Mouse (Mus musculus) erythroblast, embryonic 14.5 days (primary cell): ENCODE data around the gene Hoxd10.

Experiments
- GATA1 ChIP-seq: IDR thresholded peaks from 2 replicates; pipeline ENCODE4 v1.6.1; 2012; ENCODE audit warnings: low read length, inconsistent platforms, mixed read lengths
- TAL1 ChIP-seq: IDR thresholded peaks from 3 replicates; pipeline ENCODE4 v1.6.1; 2012; ENCODE audit warnings: low read length, inconsistent platforms, mixed read lengths

DNA sequence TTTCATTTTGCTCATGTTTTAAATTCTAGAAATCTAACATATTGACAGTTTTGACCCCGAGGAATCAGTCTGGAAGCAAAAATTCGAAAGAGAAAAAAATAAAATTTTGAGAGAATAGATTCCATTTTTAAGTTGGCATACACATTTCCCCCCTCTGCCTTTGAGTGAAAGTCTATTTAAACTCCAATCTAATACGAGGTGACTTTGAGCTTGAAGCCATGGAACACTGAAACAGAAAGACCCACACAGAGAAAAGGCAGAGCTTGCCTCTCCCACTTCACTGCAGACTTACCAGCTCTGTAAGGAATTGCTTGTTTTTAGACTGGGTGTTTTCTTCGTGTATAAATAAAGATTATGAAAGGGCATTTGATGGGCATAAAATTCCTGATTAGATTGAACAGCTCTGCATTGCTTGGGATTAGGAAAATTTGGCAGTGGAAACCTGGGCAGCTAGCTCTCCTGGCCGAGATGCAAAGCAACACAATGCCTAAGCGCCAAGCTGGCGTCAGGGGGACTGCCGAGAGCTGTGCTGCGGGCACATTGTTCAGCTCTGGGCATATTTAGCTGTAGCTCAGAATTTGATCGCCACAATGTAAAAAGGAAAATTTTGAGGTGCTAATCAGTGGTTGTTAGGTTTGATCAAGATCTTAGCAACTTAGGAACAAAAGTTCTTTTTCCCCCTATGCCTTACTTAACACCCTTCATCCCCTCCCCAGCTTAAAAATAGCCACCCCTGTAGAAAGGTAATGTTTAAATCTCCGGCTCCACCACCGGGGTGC is 2.7 kb upstream of the Hoxd10 start:
- TF ChIP-seq GATA1 (no peak), TAL1 (no peak)
